Mouse (Mus musculus): ENCODE data around the gene Abraxas2.

Abraxas2 gene

DNA sequence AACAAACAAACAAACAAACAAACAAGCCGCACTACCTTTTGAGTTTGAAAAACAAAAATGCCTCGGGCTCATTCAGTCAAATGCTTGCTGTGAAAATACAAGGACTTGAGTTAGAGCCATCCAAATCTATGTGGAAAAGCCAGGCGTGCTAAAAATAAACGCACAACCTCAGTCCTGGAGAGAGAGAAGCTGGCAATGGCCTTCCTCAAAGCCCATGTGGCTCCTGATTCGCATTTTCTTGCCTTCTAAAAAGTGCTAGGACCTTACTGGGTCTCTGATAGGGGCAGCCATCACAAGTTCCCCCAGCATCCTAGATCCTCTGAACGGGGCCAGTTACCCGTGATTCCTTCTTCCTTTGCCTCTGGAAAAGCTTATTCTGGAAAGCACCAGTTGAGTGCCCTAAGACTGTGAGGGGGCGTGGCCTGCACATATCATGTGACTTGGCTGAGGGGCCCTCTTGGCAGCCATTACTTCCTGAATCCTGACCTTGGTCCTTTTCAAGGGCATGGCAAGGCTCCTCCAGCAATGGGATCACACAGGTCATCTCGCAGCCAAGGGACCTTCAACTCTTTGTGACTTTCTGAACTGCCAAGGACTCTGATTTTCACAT lies 37.3 kb downstream of the Abraxas2 start:
- DNase-seq (ENCODE audit: extremely low read depth, low read depth, low spot score), result no peak

DNA sequence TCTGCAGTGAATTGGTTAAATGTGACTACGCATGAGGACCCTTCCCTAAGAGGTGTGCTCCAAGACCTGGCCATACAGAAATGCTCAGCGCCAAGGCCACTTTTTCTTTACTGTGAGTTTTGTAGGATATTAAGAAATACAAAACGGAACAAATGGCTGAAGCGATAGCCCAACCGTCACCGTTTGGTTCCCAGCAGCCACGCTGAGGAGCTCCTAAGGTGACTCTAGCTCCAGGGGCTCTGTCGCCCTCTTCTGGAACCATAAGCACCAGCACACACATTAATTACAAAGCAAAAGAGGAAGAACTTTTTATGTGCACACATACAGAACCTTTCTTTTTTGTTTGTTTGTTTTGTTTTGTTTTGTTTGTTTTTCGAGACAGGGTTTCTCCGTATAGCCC lies 38.2 kb downstream of the Abraxas2 start:
- DNase-seq (ENCODE audit: extremely low read depth, low read depth, low spot score), result no peak

DNA sequence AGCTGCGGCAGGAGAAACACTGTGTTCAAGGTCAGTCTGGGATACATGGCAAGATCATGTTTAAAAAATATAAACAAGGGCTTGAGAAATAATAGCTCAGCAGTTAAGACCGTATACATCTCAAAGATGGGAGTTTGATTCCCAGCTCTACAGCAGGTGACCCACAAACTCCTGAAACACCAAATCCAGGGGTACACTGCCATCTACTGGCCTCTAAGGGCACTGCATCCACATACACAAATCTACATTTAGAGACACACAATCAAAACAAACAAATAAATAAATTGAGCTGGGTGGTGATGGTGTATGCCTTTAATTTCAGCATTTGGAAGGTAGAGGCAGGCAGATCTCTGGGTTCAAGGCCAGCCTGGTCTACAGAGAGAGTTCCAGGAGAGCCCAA lies 39.2 kb downstream of the Abraxas2 start:
- DNase-seq (ENCODE audit: extremely low read depth, low read depth, low spot score), result no peak

DNA sequence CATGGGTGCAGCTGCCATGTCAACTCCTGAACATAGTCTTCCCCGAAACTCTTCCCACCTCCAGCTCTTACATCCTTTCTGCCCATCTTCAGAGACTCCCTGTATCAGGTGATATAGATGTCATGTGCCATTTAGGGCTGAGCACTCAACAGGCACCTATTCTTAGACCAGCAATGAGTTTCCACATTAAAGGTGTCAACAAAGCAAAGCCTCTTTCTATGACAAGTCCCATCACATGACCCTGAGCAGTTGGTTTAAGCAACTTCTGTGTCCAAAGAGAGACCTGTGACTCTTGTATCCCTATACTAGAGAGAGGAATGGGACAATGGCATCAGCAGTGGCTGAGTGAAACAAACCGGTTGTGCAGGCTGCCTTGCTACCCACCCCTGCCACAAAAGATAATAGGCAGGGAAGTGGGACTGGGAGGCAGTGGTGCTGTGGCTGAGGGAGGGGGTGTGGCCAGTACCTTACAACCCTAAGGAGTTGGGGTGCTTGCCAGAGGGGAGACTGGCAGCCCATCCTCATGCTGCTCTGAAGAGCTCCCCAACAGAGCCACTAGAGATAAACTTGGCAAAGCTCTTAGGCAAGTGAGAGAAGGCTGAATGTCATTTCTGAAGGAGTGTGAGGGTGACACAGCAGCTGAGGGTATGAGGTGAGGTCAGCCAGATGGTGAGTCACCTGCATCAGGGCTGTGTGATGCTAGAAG lies 42.0 kb downstream of the Abraxas2 start:
- DNase-seq (ENCODE audit: extremely low read depth, low read depth, low spot score), result no peak

DNA sequence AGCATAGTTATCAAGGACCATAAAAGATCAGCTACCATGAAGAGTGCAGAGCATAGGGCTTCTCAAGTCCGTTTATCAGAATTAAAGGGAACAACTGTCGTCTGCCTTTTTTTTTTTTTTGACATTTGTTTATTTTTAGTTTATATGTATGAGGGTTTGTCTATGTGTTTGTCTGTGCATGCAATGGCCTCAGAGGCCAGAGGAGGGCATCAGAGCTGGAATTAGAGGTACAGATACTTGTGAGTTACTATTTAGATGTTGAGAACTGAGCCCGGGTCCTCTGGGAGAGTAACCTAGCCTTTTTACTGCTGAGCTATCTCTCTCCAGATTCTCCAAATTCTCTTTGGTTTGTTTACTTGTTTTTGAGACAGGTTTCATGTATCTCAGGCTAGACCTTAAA lies 44.8 kb downstream of the Abraxas2 start:
- DNase-seq (ENCODE audit: extremely low read depth, low read depth, low spot score), result no peak

DNA sequence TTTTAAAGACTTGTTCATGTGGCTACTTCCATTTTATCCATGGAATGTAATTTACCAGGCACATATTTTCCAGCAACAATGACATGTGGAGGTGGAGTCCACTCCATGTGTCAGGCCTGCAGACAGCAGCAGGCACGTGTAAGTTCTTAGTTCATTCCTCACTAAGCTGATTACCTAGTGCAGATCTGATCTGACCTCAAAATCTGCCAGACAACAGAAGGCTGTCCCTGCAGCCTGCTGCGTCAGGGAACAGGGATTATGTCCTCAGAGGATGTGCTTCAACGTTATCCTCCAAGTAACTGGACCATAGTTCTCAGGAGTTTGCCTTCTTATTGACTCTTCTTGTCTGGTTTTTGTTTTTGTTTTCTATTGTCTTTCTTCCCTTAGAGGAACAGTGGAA lies 62.9 kb downstream of the Abraxas2 start:
- DNase-seq (ENCODE audit: extremely low read depth, low read depth, low spot score), result no peak

DNA sequence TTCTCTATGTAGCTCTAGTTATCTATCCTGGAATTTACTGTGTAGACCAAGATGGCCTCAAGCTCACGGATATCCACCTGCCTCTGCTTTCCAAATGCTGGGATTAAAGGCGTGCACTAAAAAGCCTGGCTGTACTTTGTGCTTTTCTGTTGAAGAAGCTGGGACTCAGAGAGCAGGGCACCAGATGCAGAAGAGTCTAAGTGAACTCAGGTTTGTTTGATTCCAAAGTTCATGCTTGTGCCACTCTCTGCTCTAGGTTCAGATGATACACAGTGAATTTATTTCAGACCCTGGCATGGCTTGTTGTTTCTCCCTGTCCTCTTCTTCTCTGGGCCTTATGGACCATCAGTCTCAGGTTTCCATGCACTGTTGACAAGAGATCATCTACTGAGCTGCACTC lies 66.2 kb downstream of the Abraxas2 start:
- no peak for DNase-seq (ENCODE audit: extremely low read depth, low read depth, low spot score)

DNA sequence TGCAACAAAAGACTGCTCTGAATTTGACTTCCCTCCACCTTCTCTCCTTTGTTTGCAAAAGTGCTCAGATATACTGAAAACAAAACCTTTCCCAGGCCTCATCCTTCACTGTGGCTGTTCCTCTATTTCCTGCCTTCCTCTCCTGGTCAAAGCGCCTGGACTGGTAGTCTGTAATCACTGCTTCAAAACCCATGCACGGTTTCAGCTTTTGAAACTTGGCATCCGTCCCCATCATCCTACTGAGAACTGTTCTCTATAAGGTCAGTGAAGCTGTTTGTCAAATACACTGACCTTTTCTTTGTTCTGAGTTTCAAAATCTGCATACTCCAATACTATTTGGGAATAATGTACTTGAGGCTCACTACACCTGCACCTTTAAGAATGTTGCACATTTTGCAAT lies 68.2 kb downstream of the Abraxas2 start:
- no peak for DNase-seq (ENCODE audit: extremely low read depth, low read depth, low spot score)

DNA sequence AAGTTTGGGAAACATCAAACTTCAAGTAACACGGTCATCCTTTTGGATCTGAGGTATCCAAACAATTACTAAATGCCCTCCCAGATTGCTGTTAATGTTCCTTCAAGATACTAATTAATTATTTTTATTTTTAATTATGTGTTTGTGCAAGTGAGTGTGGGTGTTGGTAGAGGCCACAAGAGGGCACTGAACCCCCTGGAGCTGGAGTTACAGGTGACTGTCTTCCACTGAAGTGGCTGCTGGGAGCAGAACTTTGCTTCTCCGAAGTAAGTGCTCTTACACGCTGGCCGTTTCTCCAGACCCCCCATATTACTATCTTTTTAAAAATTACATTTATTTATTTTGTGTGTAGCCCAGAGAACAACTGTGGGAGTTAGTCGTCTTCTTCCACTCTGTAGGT lies 71.0 kb downstream of the Abraxas2 start:
- no peak for DNase-seq (ENCODE audit: extremely low read depth, low read depth, low spot score)

DNA sequence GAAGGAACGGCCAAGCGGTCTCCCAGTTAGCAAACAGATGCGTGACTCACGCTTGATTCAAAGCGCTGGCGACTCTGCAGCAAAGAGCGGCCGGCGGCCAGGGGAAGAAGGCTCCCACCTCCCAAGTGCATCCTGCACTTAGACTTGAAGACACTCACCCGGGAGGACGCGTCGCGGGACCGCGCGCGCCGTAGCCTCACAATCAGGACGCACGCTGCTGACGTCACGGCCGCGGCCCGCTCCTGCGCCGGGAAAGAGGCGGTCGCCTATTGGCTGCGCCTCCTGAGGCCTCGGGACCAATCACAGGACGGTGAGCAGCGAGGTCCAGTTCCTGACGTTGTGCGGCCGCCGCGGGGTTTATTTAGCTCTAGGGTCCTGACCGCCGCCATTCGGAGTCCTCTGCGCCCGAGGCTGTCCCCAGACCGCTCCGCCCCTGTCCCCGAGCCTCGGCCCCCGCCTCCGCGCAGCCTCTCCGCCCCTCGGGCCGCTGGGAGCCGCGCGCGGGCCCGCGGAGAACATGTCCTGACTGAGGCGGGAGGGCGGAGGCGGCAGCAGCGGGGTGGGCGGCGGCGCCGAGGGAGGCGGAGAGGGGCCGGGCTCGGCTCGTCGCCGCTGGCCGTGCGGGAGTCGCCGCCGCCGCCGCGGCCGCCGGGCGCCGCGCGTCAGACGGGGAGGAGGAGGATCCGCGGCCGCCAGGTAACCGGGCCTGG lies 72.0 kb downstream of the Abraxas2 start, which contains the start of gene Zranb1:
Gene Zranb1, plus strand, starts transcription at position 293 of the 710 bp plus-strand sequence.
- DNase-seq (ENCODE audit: extremely low read depth, low read depth, low spot score), result peak; percentile 51

DNA sequence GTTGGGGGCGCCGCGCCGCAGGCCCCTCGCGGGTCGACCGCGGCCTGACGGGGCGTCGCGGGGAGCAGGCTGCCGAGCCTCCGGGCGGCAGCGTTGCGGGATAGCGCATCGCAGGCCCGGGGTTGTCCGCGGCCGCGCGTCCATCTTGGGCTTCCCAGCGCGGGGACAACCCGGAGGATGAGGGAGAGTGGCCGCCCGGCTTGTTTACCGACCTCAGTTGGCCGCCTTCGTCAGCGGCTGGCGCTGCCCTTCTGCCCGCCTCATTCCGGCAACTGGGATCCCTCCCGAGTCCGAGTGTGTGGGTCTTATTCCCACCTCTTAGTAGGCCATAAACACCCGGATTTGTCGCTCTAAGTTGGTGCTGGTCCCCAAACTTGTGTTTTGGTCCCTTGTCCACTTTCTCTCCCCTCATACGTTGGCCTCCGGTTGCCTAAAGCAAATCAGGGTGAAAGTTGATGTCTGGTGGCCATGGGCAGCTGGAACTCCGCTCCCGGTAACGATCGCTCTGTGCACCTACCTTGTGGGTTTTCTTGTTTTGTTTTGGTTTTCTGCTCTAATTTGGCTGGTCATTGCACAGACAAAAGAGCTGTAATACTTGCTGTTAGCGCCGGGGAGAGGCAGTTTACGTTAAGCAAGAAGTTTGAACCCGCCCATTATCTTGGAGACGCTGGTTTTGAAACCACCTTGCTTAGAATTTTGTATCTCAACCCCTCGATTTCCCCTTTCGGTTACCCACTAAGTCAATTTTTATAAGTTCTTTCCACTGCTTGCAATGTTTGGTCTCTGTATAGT lies 72.7 kb downstream of the Abraxas2 start:
- DNase-seq (ENCODE audit: extremely low read depth, low read depth, low spot score), result no peak

DNA sequence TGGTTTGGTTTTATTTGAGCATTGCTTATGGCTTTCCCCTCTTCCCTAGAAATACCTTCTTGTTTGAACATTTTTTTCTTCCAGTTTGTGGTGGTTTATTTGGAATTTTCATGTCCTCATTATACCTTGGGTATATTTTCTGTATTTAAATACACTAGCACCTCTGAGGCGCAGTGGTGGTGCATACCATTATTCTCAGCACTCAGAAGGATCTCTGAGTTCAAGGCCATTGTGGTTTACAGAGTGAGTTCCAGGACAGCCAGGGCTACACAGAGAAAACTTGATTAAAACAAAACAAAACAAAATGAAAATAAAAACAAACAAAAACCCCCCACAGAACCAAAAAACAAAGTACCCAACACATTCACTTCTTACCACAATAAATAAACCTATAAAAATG lies 74.3 kb downstream of the Abraxas2 start:
- no peak for DNase-seq (ENCODE audit: extremely low read depth, low read depth, low spot score)

All from fat pad, adult 2 months (tissue).